Mouse (Mus musculus) embryonic facial prominence, embryonic 15.5 days (tissue): Measurements from ENCODE around the gene Asic1. TPM values are rescaled to one million over a fixed set of nuclear protein-coding genes. Genes with fewer than 3 reads are reported as not detected.

ENCODE experiments used
- ATAC-seq: fragments of 200-750 bp; cut with Nextera tagmentation; 2 replicates; pipeline ENCODE4 v1.8.0; 2017; ENCODE audit warnings: low read depth, moderate TSS enrichment; ENCODE audit not compliant: insufficient number of reproducible peaks, low FRiP score, low TSS enrichment
- H3K27ac ChIP-seq: fragments of 300-500 bp; sonication (generic); replicated peaks from 2 replicates; pipeline ENCODE4 v1.5.1; 2015; ENCODE audit warnings: mild to moderate bottlenecking, inconsistent platforms
- H3K27me3 ChIP-seq: fragments of 300-500 bp; sonication (generic); 2 replicates; pipeline ENCODE4 v1.6.1; 2015; ENCODE audit warnings: inconsistent platforms
- H3K36me3 ChIP-seq: fragments of 300-500 bp; sonication (generic); 2 replicates; pipeline ENCODE4 v1.6.1; 2015; ENCODE audit warnings: mild to moderate bottlenecking, inconsistent platforms
- H3K4me1 ChIP-seq: fragments of 300-500 bp; sonication (generic); 2 replicates; pipeline ENCODE4 v1.6.1; 2015; ENCODE audit warnings: inconsistent platforms
- H3K4me2 ChIP-seq: fragments of 300-500 bp; sonication (generic); replicated peaks from 2 replicates; pipeline ENCODE4 v1.6.1; 2015; ENCODE audit warnings: mild to moderate bottlenecking, inconsistent platforms
- H3K4me3 ChIP-seq: fragments of 300-500 bp; sonication (generic); replicated peaks from 2 replicates; pipeline ENCODE4 v1.5.1; 2015; ENCODE audit warnings: mild to moderate bottlenecking, inconsistent platforms
- H3K9ac ChIP-seq: fragments of 300-500 bp; sonication (generic); 2 replicates; pipeline ENCODE4 v1.6.1; 2015; ENCODE audit warnings: inconsistent platforms
- H3K9me3 ChIP-seq: fragments of 300-500 bp; sonication (generic); replicated peaks from 2 replicates; pipeline ENCODE4 v1.6.1; 2016; ENCODE audit warnings: inconsistent platforms
- WGBS: fragments of 180-500 bp; shearing (Covaris S2); methylation state at CpG from one replicate; pipeline ENCODE4 v1.1.7; 2015; 5-methylcytosine and 5-hydroxymethylcytosine counted together
- polyA plus RNA-seq: library from polyadenylated mRNA; unstranded; fragments of >200 nt; fragmentation: Nextera tagmentation; extraction: Ambion mirVana; gene quantifications from 2 replicates; pipeline ENCODE4 v1.2.1, GENCODE M21; 2015

The Asic1 gene
- polyA plus RNA-seq, 1 experiment from 2014 or later, result 4.6 TPM

DNA sequence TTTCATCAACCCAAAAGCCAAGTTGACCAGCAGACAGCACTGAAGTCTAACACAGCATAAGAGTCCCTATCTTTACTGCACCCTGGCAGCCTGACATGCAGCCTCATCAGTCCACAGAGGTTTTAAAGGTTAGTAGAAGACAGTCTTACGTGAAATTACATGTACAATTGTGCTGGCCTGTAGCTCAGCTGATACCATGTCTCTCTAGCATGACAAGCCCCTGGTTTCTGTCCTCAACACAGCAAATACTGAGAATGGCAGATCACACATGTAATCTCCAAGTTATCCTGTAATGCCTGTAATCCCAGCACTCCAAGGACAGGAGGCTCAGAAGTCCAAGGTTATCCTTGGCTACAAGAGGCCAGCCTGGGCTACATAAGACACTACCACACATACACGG lies 19.9 kb upstream of the Asic1 start:
- no peak for ATAC-seq
- H3K9ac ChIP-seq, result no peak overlapping the region
- H3K27me3 ChIP-seq, result peaks cover 27% of the 10 kb centered on the region
- H3K9me3 ChIP-seq, result no peaks in the 10 kb centered on the region
- no peaks in the 10 kb centered on the region for H3K36me3 ChIP-seq
- 42% methylated on average over 2 of the region's 2 CpGs for WGBS
- no peak overlapping the region for H3K27ac ChIP-seq
- H3K4me2 ChIP-seq, result peak overlapping the region; percentile 79
- H3K4me1 ChIP-seq, result peaks cover 59% of the 10 kb centered on the region
- H3K4me3 ChIP-seq, result peak overlapping the region; percentile 90

DNA sequence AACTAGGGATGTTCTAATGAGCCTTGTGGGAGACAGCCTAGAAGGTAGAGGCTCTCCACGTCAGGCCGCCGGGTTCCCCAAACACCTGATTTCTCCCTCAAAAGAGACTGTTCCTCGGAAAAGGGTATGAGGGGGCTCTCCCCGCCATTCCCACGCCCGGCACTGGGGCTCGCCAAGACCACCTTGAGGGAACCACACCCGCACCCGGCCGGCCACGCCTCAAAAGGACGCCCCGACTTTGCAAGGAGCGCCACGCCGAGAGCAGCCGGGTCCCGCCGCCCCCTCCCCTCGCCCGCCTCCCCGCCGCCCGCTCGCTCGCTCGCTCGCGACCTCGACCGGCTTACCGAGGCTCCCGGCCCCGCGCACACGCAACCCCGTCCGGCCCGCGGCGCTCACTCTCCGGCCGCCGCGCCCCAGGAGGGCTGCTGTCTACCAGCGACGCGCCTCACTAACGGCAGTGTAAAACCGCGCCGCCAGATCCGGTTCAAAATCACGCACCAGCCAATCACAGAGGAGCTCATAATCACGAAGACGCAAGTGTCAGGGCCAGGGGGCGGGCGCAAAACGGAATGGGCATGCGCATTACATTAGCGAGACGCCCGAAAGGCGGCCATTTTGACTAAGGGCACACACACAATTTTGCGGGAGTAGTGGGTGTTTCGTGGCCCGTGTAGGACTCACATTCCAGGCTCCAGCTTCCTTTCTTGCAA lies 18.9 kb upstream of the Asic1 start, which contains the start of gene Racgap1:
TSS of gene Racgap1 (minus strand) at position 494 of the 710 bp plus-strand sequence.
- no peaks in the 10 kb centered on the region for H3K9me3 ChIP-seq
- H3K9ac ChIP-seq, result peak within 1 kb of the TSS; percentile 65
- peak; percentile 93 for ATAC-seq
- peaks cover 53% of the 10 kb centered on the region for H3K4me1 ChIP-seq
- H3K36me3 ChIP-seq, result no peaks in the 10 kb centered on the region
- peaks cover 35% of the 10 kb centered on the region for H3K27me3 ChIP-seq
- H3K4me2 ChIP-seq, result peak within 1 kb of the TSS; percentile 79
- WGBS, result under 1% methylated on average over 68 of the region's 68 CpGs
- peak within 1 kb of the TSS; percentile 1; the same call in 1 of the 2 replicates for H3K27ac ChIP-seq
- peak within 1 kb of the TSS; percentile 90 for H3K4me3 ChIP-seq

- no peak for ATAC-seq
- peak overlapping the region; percentile 90 for H3K4me3 ChIP-seq
- no peaks in the 10 kb centered on the region for H3K9me3 ChIP-seq
- no peak overlapping the region for H3K9ac ChIP-seq
- peak overlapping the region; percentile 79 for H3K4me2 ChIP-seq
- H3K27me3 ChIP-seq, result peaks cover 35% of the 10 kb centered on the region
- no peaks in the 10 kb centered on the region for H3K36me3 ChIP-seq
- peaks cover 48% of the 10 kb centered on the region for H3K4me1 ChIP-seq
- WGBS, result 63% methylated on average over 10 of the region's 10 CpGs
- H3K27ac ChIP-seq, result no peak overlapping the region
Measured at GRCm38 (mm10) chr15:99651984-99652872, 17.9 kb upstream of the Asic1 start.

GRCm38 (mm10) chr15:99653291-99653690 lies 16.9 kb upstream of the Asic1 start:
- 10% methylated on average over 8 of the region's 8 CpGs for WGBS
- Histone ChIP-seq H3K36me3 (no peaks in the 10 kb centered on the region), H3K27ac (no peak overlapping the region), H3K9ac (no peak overlapping the region), H3K4me2 (peak overlapping the region; percentile 40), H3K27me3 (peaks cover 35% of the 10 kb centered on the region), H3K4me3 (no peak overlapping the region; the same call in 1 of the 2 replicates), H3K4me1 (peaks cover 37% of the 10 kb centered on the region), H3K9me3 (no peaks in the 10 kb centered on the region)
- no peak for ATAC-seq

DNA sequence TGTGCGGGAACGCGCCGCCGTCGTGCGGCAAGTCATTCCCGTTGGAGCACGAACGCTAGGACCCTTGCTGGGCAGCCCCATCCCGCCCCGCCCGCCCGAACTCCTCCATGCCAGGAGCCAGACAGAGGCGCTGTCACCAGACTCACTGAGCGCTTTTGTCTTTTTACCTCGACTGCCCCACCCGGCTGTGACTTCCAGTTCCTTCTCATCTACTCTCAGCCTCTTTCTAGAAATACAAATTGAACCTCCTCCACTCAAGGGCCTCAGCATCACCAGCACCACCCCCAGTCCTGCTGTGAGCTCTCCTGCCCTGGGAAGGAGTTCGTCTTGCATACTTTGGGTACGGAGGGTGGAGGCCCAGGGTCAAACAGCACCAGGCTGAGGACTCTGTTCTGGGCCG lies 16.3 kb upstream of the Asic1 start:
- 7% methylated on average over 21 of the region's 21 CpGs for WGBS
- Histone ChIP-seq H3K27ac (no peak overlapping the region), H3K9ac (no peak overlapping the region), H3K4me1 (peaks cover 33% of the 10 kb centered on the region), H3K9me3 (no peaks in the 10 kb centered on the region), H3K4me3 (peak overlapping the region; percentile 16), H3K27me3 (peaks cover 35% of the 10 kb centered on the region), H3K36me3 (no peaks in the 10 kb centered on the region), H3K4me2 (peak overlapping the region; percentile 40)
- ATAC-seq, result no peak

GRCm38 (mm10) chr15:99655956-99656355 lies 14.2 kb upstream of the Asic1 start:
- peaks cover 35% of the 10 kb centered on the region for H3K27me3 ChIP-seq
- H3K9ac ChIP-seq, result no peak overlapping the region
- no peaks in the 10 kb centered on the region for H3K9me3 ChIP-seq
- no peak overlapping the region for H3K4me3 ChIP-seq
- H3K4me1 ChIP-seq, result peaks cover 14% of the 10 kb centered on the region
- no peak overlapping the region for H3K4me2 ChIP-seq
- no peaks in the 10 kb centered on the region for H3K36me3 ChIP-seq
- 36% methylated on average over 9 of the region's 9 CpGs for WGBS
- H3K27ac ChIP-seq, result no peak overlapping the region
- ATAC-seq, result no peak

GRCm38 (mm10) chr15:99658437-99658836 lies 11.7 kb upstream of the Asic1 start:
- H3K27ac ChIP-seq, result no peak overlapping the region
- H3K27me3 ChIP-seq, result peaks cover 27% of the 10 kb centered on the region
- H3K9me3 ChIP-seq, result no peaks in the 10 kb centered on the region
- no peak for ATAC-seq
- H3K4me2 ChIP-seq, result no peak overlapping the region
- WGBS, result 37% methylated on average over 2 of the region's 2 CpGs
- no peaks in the 10 kb centered on the region for H3K36me3 ChIP-seq
- peaks cover 13% of the 10 kb centered on the region for H3K4me1 ChIP-seq
- H3K4me3 ChIP-seq, result no peak overlapping the region
- H3K9ac ChIP-seq, result no peak overlapping the region

- no peak overlapping the region for H3K4me3 ChIP-seq
- peaks cover 16% of the 10 kb centered on the region for H3K27me3 ChIP-seq
- no peak overlapping the region for H3K9ac ChIP-seq
- H3K9me3 ChIP-seq, result no peaks in the 10 kb centered on the region
- no peak overlapping the region for H3K27ac ChIP-seq
- H3K4me1 ChIP-seq, result peaks cover 23% of the 10 kb centered on the region
- H3K36me3 ChIP-seq, result no peaks in the 10 kb centered on the region
- 93% methylated on average over 15 of the region's 15 CpGs for WGBS
- no peak for ATAC-seq
- H3K4me2 ChIP-seq, result no peak overlapping the region
Measured at GRCm38 (mm10) chr15:99661121-99661830, 8.9 kb upstream of the Asic1 start.

DNA sequence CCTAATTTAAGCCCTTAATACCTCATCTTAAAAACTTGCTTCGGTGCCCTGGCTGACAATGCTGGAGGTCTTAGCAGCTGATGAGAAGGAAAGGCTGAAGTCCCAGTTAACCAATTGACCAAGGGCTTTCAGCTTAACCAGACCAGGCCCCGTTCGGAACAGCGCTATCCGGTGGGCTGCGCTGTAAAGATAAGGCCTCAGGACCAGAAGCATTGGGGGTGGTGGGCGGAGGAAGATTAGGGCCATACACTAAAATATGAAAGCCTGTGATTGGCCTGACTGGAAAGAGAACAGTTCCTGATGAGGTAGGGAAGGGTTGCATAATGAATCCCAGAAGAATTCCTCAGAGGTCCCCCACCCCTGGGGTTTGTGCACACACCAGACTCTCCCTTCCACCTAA lies 7.8 kb upstream of the Asic1 start:
- Histone ChIP-seq H3K27ac (no peak overlapping the region), H3K4me2 (no peak overlapping the region), H3K9me3 (no peaks in the 10 kb centered on the region), H3K27me3 (peaks cover 23% of the 10 kb centered on the region), H3K36me3 (no peaks in the 10 kb centered on the region), H3K4me3 (no peak overlapping the region), H3K4me1 (peaks cover 20% of the 10 kb centered on the region), H3K9ac (no peak overlapping the region)
- ATAC-seq, result no peak
- WGBS, result 48% methylated on average over 7 of the region's 7 CpGs

DNA sequence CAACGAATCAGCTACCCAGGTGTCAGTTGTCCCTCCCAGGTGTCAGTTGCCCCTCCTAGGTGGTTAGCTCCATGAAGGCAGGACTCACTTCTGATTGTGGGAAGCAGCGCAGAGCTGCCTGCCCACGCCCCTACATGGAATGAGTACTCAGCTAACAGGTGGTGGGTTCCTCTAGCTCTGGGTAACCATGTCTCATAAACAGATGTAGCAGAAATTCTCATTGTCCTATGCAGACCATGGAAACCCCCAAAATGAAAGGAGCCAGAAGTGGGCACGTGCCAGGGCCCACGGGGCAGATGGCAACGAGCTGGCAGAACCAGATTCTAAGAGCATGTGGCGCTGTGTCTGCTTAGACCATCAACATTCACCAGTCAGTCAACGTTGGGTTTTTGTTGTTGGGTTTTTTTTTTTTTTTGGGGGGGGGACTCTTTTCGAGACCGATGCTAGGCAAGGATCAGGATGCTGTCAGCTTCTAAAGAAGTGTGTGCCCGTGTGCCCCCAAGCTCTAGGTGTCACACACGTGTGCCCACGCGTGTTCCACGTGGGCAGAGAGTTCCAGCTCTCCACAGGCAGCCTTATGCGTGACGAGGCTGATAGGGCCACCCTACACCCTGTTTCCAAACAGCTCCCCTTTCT lies 6.1 kb upstream of the Asic1 start:
- peak overlapping the region; percentile 48; the same call in 1 of the 2 replicates for H3K27ac ChIP-seq
- peak overlapping the region; percentile 88 for H3K4me2 ChIP-seq
- WGBS, result 2% methylated on average over 17 of the region's 17 CpGs
- H3K9ac ChIP-seq, result no peak overlapping the region
- H3K4me1 ChIP-seq, result peaks cover 26% of the 10 kb centered on the region
- no peaks in the 10 kb centered on the region for H3K9me3 ChIP-seq
- peak overlapping the region; percentile 43 for H3K4me3 ChIP-seq
- no peak for ATAC-seq
- no peaks in the 10 kb centered on the region for H3K36me3 ChIP-seq
- H3K27me3 ChIP-seq, result peaks cover 28% of the 10 kb centered on the region
